Mouse (Mus musculus) embryonic fibroblast, embryonic 13.5 days (primary cell): ENCODE results near the gene Ago4.

Source experiments
- CTCF ChIP-seq: IDR thresholded peaks from 2 replicates; pipeline ENCODE4 v1.5.1; 2011; ENCODE audit warnings: mild to moderate bottlenecking, control low read depth, low read length, moderate library complexity, borderline replicate concordance; ENCODE audit not compliant: insufficient read depth
- POLR2A ChIP-seq: IDR thresholded peaks from 2 replicates; pipeline ENCODE4 v1.6.1; 2011; ENCODE audit warnings: low read depth, mild to moderate bottlenecking, control low read depth, low read length, moderate library complexity

GRCm38 (mm10) chr4:126468925-126469324 is 64.3 kb downstream of the Ago4 start:
- TF ChIP-seq CTCF: no peak
- TF ChIP-seq POLR2A: no peak
